Mouse (Mus musculus) liver, embryonic 14.5 days (tissue): ENCODE results near the gene Esyt2. TPM values are rescaled to one million over a fixed set of nuclear protein-coding genes. Genes with fewer than 3 reads are reported as not detected.

Source experiments
- ATAC-seq: fragments of 200-750 bp; cut with Nextera tagmentation; 2 replicates; pipeline ENCODE4 v1.8.0; 2017; ENCODE audit warnings: moderate number of reproducible peaks, mild to moderate bottlenecking, moderate library complexity; ENCODE audit not compliant: insufficient read depth
- DNase-seq, 3 experiments: peaks; one replicate each; pipeline ENCODE4 v3.0.0-alpha.2; 2012 to 2013; ENCODE audit warnings: low read depth in 3 of 3, low spot score in 3 of 3
- H3K27ac ChIP-seq: fragments of 300-500 bp; sonication (generic); 2 replicates; pipeline ENCODE4 v1.5.1; 2014; ENCODE audit warnings: moderate library complexity, mild to moderate bottlenecking, control low read depth, inconsistent platforms
- H3K27me3 ChIP-seq: fragments of 300-500 bp; sonication (generic); 2 replicates; pipeline ENCODE4 v1.6.1; 2014; ENCODE audit warnings: mild to moderate bottlenecking, low read length, moderate library complexity; ENCODE audit not compliant: control insufficient read depth, insufficient read depth
- H3K36me3 ChIP-seq: fragments of 300-500 bp; sonication (generic); replicated peaks from 2 replicates; pipeline ENCODE4 v1.6.1; 2014; ENCODE audit warnings: low read depth; ENCODE audit not compliant: control insufficient read depth, insufficient read depth
- H3K4me1 ChIP-seq, 2 experiments: fragments of 200-500 bp in 1 of 2; fragments of 300-500 bp in 1 of 2; sonication (generic) in 1 of 2; replicated peaks; 2 replicates each; pipeline ENCODE4 v1.6.1; 2012 to 2014; ENCODE audit warnings: antibody characterized with exemption in 1 of 2, inconsistent platforms in 1 of 2, low read length in 1 of 2; ENCODE audit not compliant: control insufficient read depth in 2 of 2, insufficient read depth in 2 of 2
- H3K4me2 ChIP-seq: fragments of 300-500 bp; sonication (generic); 2 replicates; pipeline ENCODE4 v1.6.1; 2014; ENCODE audit warnings: low read depth, mild to moderate bottlenecking, control low read depth, moderate library complexity
- H3K4me3 ChIP-seq, 2 experiments: fragments of 200-500 bp in 1 of 2; fragments of 300-500 bp in 1 of 2; sonication (generic) in 1 of 2; 2 replicates each; pipeline ENCODE4 v1.5.1; 2012 to 2014; ENCODE audit warnings: low read depth in 2 of 2, low read length in 2 of 2, mild to moderate bottlenecking in 2 of 2, control low read depth in 1 of 2, inconsistent platforms in 1 of 2, moderate library complexity in 1 of 2; ENCODE audit not compliant: insufficient read depth in 1 of 2
- H3K9ac ChIP-seq: fragments of 300-500 bp; sonication (generic); replicated peaks from 2 replicates; pipeline ENCODE4 v1.6.1; 2014; ENCODE audit warnings: mild to moderate bottlenecking, control low read depth, moderate library complexity
- H3K9me3 ChIP-seq: fragments of 300-500 bp; sonication (generic); 2 replicates; pipeline ENCODE4 v1.6.1; 2016; ENCODE audit warnings: low read length, mixed read lengths; ENCODE audit not compliant: control insufficient read depth
- CTCF ChIP-seq: IDR thresholded peaks from 2 replicates; pipeline ENCODE4 v1.5.1; 2016; ENCODE audit warnings: antibody characterized with exemption, low read depth, control low read depth
- EP300 ChIP-seq: IDR thresholded peaks from 2 replicates; pipeline ENCODE4 v1.6.1; 2016; ENCODE audit warnings: antibody characterized with exemption, low read depth
- WGBS: fragments of 180-500 bp; shearing (Covaris S2); extraction: QIAGEN DNeasy Blood & Tissue Kit; methylation state at CpG from one replicate; pipeline ENCODE4 v1.1.7; 2014; ENCODE audit not compliant: insufficient replicate concordance; 5-methylcytosine and 5-hydroxymethylcytosine counted together
- polyA plus RNA-seq, 2 experiments: library from polyadenylated mRNA; depleted of rRNA in 1 of 2; stranded (reverse) in 1 of 2; unstranded in 1 of 2; fragments of >200 nt; fragmentation: Nextera tagmentation in 1 of 2; extraction: Ambion mirVana in 1 of 2; gene quantifications; 2 replicates each; pipeline versions ENCODE4 v1.2.1 to v1.2.3; 2012 to 2014

The Esyt2 gene
- polyA plus RNA-seq, 2 experiments = 6.3 to 10.4 TPM

- whole genome bisulfite sequencing = 26% methylated on average over 1 of the region's 1 CpGs
- H3K9me3 ChIP-seq = no peaks in the 10 kb centered on the region
- no peak for TF ChIP-seq CTCF
- no peak for TF ChIP-seq EP300
- no peak overlapping the region for H3K27ac ChIP-seq
- no peak overlapping the region for H3K4me2 ChIP-seq
- H3K27me3 ChIP-seq = no peaks in the 10 kb centered on the region
- H3K4me1 ChIP-seq = peaks cover 3% of the 10 kb centered on the region in 2 experiments; a peak in 1 of 4 replicates
- H3K9ac ChIP-seq = no peak overlapping the region
- H3K4me3 ChIP-seq = no peak overlapping the region
- no peak for DNase-seq
- H3K36me3 ChIP-seq = no peaks in the 10 kb centered on the region; the same call in 1 of the 2 replicates
- no peak for ATAC-seq
Observed at GRCm38 (mm10) chr12:116317818-116318217, 36.8 kb downstream of the Esyt2 start.

- Histone ChIP-seq H3K9me3 (no peaks in the 10 kb centered on the region), H3K27me3 (no peaks in the 10 kb centered on the region), H3K36me3 (peaks cover 3% of the 10 kb centered on the region; the same call in 1 of the 2 replicates), H3K27ac (no peak overlapping the region), H3K4me1 (no peaks in the 10 kb centered on the region), H3K9ac (no peak overlapping the region), H3K4me3 (no peak overlapping the region), H3K4me2 (no peak overlapping the region)
- TF ChIP-seq CTCF = no peak
- no peak for TF ChIP-seq EP300
- ATAC-seq (no peak), DNase-seq (no peak)
- 85% methylated on average over 4 of the region's 4 CpGs for WGBS
Observed at GRCm38 (mm10) chr12:116325545-116325944, 44.5 kb downstream of the Esyt2 start.

DNA sequence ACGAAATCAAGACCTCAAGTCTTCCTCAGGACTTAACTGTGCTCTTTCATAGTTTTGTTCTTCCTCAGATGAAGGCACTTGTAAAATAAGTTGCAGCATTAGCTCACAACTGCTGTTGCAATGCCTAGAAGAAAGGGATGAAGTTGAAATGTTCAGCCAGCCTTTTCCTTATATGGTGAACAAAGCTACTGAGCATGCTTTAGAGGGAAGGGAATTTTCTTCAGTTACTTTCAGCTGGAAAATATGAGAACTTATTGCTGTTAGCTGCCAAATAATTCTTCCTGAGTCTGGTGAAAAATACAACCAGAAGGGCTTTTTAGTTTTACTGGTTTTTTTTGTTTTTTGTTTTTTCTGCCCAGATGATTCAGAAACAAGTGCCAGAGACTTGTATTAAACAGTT, 45.2 kb downstream of the Esyt2 start:
- Histone ChIP-seq H3K27me3 (no peaks in the 10 kb centered on the region), H3K4me1 (no peaks in the 10 kb centered on the region), H3K9ac (no peak overlapping the region), H3K4me3 (no peak overlapping the region), H3K4me2 (no peak overlapping the region), H3K27ac (no peak overlapping the region), H3K9me3 (no peaks in the 10 kb centered on the region), H3K36me3 (peaks cover 3% of the 10 kb centered on the region; the same call in 1 of the 2 replicates)
- no peak for DNase-seq
- ATAC-seq = no peak
- 53% methylated on average over 1 of the region's 1 CpGs for WGBS
- no peak for TF ChIP-seq CTCF
- TF ChIP-seq EP300 = no peak

DNA sequence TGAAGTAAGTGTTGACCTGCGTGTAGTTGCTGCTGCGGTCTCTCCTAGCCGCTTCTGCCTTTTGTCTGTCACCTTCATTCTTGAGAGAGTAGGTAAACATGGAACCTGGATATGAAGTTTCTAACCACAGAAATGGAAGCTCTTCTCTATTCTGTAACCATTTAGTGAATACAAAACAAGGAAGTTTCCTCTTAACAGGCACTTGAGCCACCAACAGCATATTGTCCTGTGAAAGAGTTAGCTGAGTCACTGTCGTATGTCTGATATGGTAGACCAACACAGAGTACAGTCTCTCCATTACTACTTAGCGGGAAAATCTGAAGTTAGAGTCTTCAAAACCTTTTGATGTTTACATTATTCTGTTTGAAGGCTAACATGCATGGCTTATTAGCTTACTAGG, 53.3 kb downstream of the Esyt2 start:
- Histone ChIP-seq H3K4me3 (no peak overlapping the region), H3K27ac (no peak overlapping the region)
- TF ChIP-seq EP300 (no peak), CTCF (no peak)

GRCm38 (mm10) chr12:116340160-116340559, 59.2 kb downstream of the Esyt2 start:
- no peaks in the 10 kb centered on the region for H3K9me3 ChIP-seq
- no peak overlapping the region for H3K27ac ChIP-seq
- no peaks in the 10 kb centered on the region for H3K27me3 ChIP-seq
- H3K4me2 ChIP-seq = no peak overlapping the region
- H3K4me1 ChIP-seq = no peaks in the 10 kb centered on the region
- no peak for TF ChIP-seq CTCF
- TF ChIP-seq EP300 = peak; percentile 9; the same call in 1 of the 2 replicates
- DNase-seq = no peak
- WGBS = 50% methylated on average over 1 of the region's 1 CpGs
- H3K36me3 ChIP-seq = peaks cover 12% of the 10 kb centered on the region
- H3K9ac ChIP-seq = no peak overlapping the region
- no peak overlapping the region for H3K4me3 ChIP-seq
- ATAC-seq = no peak

More for the DNA sequence above, 53.3 kb downstream of the Esyt2 start:
- Histone ChIP-seq H3K4me1 (no peaks in the 10 kb centered on the region), H3K9me3 (no peaks in the 10 kb centered on the region), H3K27me3 (no peaks in the 10 kb centered on the region), H3K4me2 (no peak overlapping the region), H3K9ac (no peak overlapping the region), H3K36me3 (no peaks in the 10 kb centered on the region; the same call in 1 of the 2 replicates)
- DNase-seq (no peak), ATAC-seq (no peak)
- WGBS = 66% methylated on average over 5 of the region's 5 CpGs
